Mouse (Mus musculus): ENCODE data around the gene Usmg5. TPM values are rescaled to one million over a fixed set of nuclear protein-coding genes. Genes with fewer than 3 reads are reported as not detected.

Gene Usmg5
- total RNA-seq, 2 experiments from 2014 or later: 1,998 to 2,037 TPM

DNA sequence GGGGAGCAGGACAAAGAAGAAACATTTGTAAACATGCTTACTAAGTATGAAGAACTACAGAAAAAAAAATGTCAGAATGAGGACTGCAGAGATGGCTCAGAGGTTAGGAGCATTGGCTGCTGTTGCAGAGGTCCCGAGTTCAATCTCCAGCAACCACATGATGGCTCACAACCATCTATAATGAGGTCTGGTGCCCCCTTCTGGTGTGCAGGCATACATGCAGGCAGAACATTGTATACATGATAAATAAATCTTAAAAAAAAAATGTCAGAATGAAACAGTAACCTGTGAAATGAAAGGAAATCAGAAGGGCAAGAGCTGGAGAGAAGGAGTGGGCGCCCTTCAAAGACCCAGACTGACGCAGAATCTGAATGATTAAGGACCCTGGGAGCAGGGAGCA is 24.6 kb downstream of the Usmg5 start:
- DNase-seq: no peak
- intact Hi-C loops (cut with DNase I): no loop called here

DNA sequence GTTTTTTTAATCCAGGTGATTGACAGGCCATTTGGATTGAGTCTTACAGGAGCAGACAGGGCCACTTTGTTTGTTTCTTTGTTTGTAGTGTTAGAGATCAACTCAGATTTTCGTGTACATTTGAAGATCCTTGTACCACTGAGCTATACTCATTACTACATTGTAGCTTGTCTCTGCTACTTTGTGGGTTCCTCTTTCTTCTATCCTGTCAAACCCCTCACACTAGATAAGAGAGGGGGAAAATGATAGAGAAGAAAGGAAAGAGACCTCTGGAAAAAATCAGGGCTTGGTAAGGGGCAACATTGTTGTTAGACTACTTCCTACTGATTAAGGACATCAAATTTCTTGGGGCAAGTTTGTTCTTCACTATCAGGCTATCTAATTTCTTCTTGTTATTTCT is 32.8 kb downstream of the Usmg5 start:
- intact Hi-C loops (cut with DNase I): no loop called here
- DNase-seq: no peak

DNA sequence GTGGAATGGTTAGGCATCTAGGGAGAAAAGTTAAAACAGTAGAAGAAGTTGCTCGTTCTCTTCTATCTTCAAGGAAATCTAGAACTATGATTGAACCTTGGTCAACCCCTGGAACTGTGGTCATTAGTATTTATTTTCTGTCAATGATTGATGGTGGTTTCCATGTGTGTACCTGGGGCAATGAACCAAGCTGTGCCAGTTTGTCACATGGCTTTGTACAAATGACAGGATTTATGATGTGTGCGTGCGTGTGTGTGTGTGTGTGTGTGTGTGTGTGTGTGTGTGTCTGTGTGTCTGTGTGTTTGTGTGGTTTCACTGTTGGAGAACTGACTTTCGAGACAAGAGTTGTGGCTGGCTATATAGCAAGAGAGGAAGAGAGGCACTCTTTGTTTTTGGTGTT is 37.0 kb downstream of the Usmg5 start:
- no peak for DNase-seq
- intact Hi-C loops (cut with DNase I): no loop called here

DNA sequence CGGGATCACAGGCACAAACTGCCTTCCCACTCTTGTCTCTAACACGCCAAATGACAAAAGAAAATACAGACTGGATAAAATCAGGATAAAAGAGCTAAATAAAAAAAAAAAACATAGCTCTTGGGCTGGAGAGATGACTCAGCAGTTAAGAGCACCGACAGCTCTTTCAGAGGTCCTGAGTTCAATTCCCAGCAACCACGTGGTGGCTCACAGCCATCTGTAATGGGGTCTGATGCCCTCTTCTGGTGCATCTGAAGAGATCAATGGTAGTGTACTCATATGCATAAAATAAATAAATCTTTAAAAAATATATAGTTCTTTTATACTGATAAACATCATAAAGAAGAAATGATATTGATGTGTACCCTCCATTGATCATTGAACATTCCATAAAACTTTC is 37.5 kb downstream of the Usmg5 start:
- intact Hi-C loops (cut with DNase I): no loop called here
- no peak for DNase-seq

DNA sequence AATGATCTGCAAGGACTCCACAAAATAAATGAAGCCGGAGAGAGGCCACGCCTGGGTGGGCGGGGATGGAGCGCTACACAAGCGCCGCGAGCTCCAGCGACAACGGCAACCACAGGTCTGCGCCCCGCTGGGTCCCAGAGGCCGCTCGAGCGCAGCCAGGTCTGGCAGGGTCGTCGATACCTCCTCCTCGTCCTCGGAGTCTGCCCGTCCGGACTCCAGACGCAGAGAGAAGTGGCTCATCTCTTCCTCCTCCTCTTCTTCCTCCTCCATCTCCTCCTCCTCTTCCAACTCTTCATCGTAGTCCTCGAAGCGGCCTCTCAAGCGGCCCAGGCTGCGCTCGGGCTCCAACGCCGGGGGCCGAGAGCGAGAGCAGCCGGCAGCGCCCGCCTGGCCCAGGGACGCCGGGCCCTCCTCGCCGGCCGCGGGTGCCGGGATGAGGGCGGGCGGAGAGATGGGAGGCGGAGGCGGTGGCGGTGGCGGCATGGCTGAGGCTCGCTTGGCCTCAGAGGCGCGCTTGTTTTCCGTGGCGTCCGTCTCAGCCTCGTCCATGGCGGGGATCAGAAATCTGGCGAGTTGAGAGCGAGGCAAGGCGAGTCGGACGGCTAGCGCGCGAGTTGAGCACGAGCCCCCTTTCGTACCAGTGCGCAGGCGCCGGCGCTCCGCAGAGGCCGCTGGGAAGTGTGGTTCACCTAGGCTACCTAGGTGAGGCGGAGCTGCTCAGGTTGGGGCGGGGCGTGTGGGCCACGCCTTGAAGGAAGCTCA is 40.0 kb downstream of the Usmg5 start, which contains the start of gene Pcgf6:
Gene Pcgf6, minus strand, starts transcription at position 636 of the 762 bp plus-strand sequence.
- DNase-seq: peak; percentile 76 to 78
- intact Hi-C loops (cut with DNase I): no loop called here

DNA sequence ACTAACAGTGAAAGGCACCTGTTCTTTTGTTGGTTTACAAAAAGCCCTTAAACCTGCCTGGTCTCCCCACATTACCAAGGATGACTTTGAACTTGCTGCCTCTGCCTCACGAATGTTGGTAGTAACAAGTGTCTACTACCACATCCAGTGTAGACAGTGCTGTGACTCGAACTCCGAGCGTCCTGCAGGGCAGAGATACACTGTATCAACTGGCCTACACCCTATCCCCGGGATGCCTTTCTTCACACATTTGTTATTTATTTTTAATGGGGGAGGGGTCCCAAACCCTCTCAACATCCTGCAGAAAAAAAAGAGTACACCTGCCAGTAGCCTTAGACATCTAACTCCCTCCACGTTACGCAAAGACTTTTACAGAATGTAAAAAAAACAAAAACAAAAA is 40.6 kb downstream of the Usmg5 start:
- no peak for DNase-seq
- intact Hi-C loops (cut with DNase I): no loop called here

DNA sequence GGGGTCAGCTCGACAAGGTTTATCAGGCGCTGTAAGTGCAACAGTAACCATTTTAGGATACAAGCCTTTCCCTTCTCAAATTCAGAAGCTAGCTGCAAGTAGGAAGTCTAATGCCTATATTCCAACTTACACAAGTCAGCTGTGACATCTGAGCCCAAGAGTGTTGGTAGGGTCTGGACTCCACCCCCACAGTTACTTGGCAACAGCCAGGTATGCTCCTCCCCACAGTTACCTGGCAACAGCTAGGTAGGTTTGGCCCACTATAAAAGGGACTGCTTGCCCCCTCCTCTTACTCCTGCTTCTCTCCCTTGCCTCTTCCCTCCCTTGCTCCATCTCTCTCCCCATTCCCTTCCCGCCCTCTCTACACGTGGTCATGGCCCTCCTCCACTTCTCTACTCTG is 41.4 kb downstream of the Usmg5 start:
- DNase-seq: no peak
- intact Hi-C loops (cut with DNase I): no loop called here

DNA sequence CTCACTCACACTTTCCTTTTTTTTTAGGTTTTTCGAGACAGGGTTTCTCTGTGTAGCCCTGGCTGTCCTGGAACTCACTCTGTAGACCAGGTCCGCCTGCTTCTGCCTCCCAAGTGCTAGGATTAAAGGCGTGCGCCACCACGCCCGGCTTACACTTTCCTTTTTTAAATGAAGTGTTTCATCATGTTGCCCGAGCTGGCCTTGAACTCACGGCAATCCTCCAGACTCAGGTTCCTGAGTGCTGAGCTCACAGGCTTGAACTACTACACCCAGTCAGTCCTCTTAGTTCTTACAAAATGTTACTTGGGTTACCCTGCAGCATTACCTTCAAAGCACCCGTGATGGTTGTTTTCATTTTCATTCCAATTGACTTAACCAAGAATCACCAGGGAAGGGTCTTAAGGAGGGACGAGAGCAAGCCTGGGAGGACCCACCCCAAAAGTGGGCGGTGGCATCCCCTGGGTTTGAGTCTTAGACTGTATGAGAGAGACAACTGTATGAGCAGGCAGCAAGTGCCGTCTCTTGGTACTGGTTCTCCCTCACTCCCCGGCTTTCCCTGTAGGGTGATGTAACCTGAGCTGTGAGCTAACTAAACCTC is 43.1 kb downstream of the Usmg5 start:
- intact Hi-C loops (cut with DNase I): no loop called here
- no peak for DNase-seq

DNA sequence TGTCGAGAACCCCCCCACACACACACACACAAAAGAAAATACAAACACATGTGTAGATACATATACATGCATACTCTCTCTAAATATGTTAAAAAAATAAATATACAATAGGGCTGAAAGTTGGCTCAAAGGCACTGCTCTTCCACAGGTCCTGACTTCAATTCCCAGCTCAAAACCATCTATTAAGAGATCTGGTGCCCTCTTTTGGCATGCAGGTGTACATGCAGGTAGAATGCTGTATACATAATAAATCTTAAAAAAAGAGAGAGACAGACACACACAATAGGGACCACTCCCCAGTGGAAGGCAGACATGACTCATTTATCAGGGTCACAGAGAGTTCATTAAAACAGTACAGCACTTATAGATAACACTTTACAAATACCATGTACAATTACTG is 44.1 kb downstream of the Usmg5 start:
- DNase-seq: no peak
- intact Hi-C loops (cut with DNase I): no loop called here

DNA sequence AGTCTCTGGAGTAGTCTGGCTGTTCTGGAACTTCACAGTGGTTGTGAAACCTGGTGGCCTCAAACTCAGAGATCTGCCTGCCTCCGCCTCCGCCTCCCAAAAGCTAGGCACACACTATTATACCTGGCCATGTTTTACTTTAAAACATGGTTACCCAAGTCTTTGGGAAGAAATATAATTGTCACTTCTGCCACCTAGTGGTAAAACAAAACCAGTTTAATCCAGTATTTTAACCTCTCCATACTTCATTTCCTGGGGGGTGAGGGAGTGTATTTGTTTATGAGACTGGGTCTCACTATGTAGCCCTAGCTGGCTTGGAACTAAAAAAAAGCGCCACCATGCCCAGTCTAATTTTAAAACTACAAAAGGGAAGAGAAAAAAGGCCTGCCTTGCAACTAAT is 46.8 kb downstream of the Usmg5 start:
- intact Hi-C loops (cut with DNase I): loop anchor here (5.0 kb wide), 1 partner anchor 166 kb away; no protein-coding TSS in a partner anchor
- DNase-seq: no peak

DNA sequence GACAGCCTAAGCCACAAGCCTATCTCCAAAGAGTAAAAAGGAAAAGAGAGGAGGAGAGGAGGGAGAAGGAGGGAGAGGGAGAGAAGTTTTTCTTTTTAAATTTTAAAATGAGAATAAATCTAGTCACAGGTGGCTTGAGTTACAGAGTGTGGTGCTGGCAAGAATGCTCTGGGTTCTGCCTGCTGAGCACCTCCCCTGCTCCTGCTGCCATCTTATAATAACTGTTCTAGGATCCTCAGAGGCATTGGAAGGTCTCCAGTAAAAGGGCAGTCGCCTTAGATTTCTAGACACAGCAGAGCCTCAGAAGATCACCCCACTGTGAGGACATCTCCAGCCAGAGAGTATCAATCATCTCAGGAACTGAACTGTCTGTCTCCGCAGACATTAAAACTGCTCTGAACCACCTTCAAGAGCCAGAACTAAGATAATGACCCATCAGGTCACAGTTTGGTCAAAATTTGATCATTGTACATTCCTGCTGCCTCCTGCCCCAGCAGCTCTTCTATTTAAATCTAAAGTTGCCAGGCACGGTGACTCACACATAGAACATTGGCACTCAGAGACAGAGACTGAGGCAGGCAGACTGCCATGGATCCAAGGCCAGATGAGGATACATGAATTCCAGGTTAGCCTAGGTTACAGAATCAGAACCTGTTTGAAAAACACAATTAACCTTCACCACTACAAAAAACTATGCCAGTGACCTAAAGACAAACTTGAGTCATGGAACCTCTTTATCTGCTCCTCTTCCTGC is 49.5 kb downstream of the Usmg5 start:
- DNase-seq: peak in 1 of 2 experiments; percentile 8
- intact Hi-C loops (cut with DNase I): loop anchor here (5.0 kb wide), 1 partner anchor 164 kb away; no protein-coding TSS in a partner anchor

DNA sequence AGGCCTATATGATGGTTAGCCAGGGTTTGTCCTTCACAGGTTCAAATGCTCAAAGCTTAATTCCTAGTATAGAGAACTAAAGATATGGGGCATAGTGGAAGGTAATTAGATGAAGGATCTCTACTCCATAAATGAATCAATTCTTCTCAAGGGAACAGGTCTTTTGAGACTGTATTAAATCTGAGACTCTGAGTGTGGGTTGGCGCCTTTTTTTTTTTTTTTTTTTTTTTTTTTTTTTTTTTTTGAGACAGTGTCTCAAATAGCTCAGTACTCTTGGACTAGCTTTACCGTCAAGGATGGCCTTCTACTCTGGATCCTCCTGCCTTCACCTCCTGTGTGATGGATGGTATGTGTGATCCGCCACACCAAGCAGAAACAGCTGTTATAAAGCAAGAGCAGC is 53.9 kb downstream of the Usmg5 start:
- no peak for DNase-seq
- intact Hi-C loops (cut with DNase I): no loop called here

DNA sequence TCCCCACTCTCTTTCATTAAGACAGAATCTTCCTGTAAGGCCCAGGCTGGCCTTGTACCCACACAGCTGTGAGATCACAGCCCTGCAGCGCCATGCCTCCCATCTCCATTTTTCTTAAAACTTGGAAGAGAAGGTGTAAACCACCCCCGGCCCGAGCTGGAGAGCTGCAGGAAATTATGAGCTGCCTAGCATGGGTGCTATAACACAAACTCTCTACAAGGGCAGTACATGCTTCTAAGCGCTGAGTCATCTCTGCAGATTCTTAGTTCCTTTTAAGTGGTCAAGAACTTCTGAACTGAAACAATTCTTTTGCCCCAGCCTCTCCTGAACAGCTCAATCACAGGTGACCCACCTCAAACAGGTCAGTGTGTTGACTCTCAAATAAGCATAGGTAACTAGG is 55.5 kb downstream of the Usmg5 start:
- no peak for DNase-seq
- intact Hi-C loops (cut with DNase I): no loop called here

Other genes with a start within 250 kb of the Usmg5 start
- not detected for gene Ina, start 75.9 kb downstream of the Usmg5 start, total RNA-seq (2021)
- 100 to 1,000 TPM; 107 to 127 TPM for gene Nt5c2, start 75.5 kb downstream of the Usmg5 start, total RNA-seq (2021)
- gene Pcgf6, start 39.7 kb downstream of the Usmg5 start, total RNA-seq (2021): 1 to 10 TPM; 3.3 to 3.6 TPM
- 1 to 10 TPM; 3.1 to 4.3 TPM for gene Taf5, start 22.9 kb downstream of the Usmg5 start, total RNA-seq (2021)
- gene Pdcd11, start 121 bp upstream of the Usmg5 start, total RNA-seq (2021): 10 to 100 TPM; 13.6 to 14.3 TPM
- gene Calhm2, start 47.6 kb upstream of the Usmg5 start, total RNA-seq (2021): 1 to 10 TPM; 4.4 to 4.5 TPM
- gene Calhm1, start 53.6 kb upstream of the Usmg5 start, total RNA-seq (2021): not detected
- not detected for gene Calhm3, start 67.1 kb upstream of the Usmg5 start, total RNA-seq (2021)
- 1 to 10 TPM in 1 of 2 experiments, under 1 TPM in 1; 0.60 to 1.1 TPM for gene Neurl1a, start 88.2 kb upstream of the Usmg5 start, total RNA-seq (2021)

All from heart, postnatal 10 days (tissue).